Mouse (Mus musculus) hindbrain, embryonic 10.5 days (tissue): ENCODE data around the gene Krt36. TPM values are rescaled to one million over a fixed set of nuclear protein-coding genes. Genes with fewer than 3 reads are reported as not detected.

Source experiments
- DNase-seq: peaks from one replicate; pipeline ENCODE4 v3.0.0-alpha.2; 2017; ENCODE audit warnings: low spot score
- H3K27ac ChIP-seq: fragments of 300-500 bp; sonication (generic); 2 replicates; pipeline ENCODE4 v1.5.1; 2016; ENCODE audit warnings: mild to moderate bottlenecking, moderate library complexity
- H3K27me3 ChIP-seq: fragments of 300-500 bp; sonication (generic); 2 replicates; pipeline ENCODE4 v1.6.1; 2016; ENCODE audit warnings: mild to moderate bottlenecking; ENCODE audit not compliant: poor library complexity, insufficient read depth, severe bottlenecking
- H3K36me3 ChIP-seq: fragments of 300-500 bp; sonication (generic); 2 replicates; pipeline ENCODE4 v1.6.1; 2016; ENCODE audit warnings: mild to moderate bottlenecking, moderate library complexity
- H3K4me1 ChIP-seq: fragments of 300-500 bp; sonication (generic); replicated peaks from 2 replicates; pipeline ENCODE4 v1.6.1; 2016; ENCODE audit warnings: mild to moderate bottlenecking
- H3K4me3 ChIP-seq: fragments of 300-500 bp; sonication (generic); 2 replicates; pipeline ENCODE4 v1.5.1; 2016; ENCODE audit warnings: mild to moderate bottlenecking, moderate library complexity
- H3K9me3 ChIP-seq: fragments of 300-500 bp; sonication (generic); 2 replicates; pipeline ENCODE4 v1.6.1; 2016; ENCODE audit warnings: mild to moderate bottlenecking, moderate library complexity
- WGBS: fragments of 180-500 bp; shearing (Covaris S2); methylation state at CpG from one replicate; pipeline ENCODE4 v1.1.7; 2016; 5-methylcytosine and 5-hydroxymethylcytosine counted together
- polyA plus RNA-seq: library from polyadenylated mRNA; unstranded; fragments of >200 nt; fragmentation: Nextera tagmentation; extraction: Ambion mirVana; gene quantifications from 2 replicates; pipeline ENCODE4 v1.2.1, GENCODE M21; 2016

Krt36 gene
- polyA plus RNA-seq, 1 experiment from 2014 or later = not detected

- H3K27me3 ChIP-seq = no peaks in the 10 kb centered on the region
- H3K27ac ChIP-seq = no peak within 1 kb of the TSS
- no peaks in the 10 kb centered on the region for H3K36me3 ChIP-seq
- no peak for DNase-seq
- no peaks in the 10 kb centered on the region for H3K9me3 ChIP-seq
- 87% methylated on average over 3 of the region's 3 CpGs for WGBS
- no peak within 1 kb of the TSS for H3K4me3 ChIP-seq
- no peaks in the 10 kb centered on the region for H3K4me1 ChIP-seq
Measured at GRCm38 (mm10) chr11:100121466-100121865, 16.0 kb upstream of the Krt36 start, which contains the start of gene Krt13. Gene Krt13, minus strand, starts transcription at chr11:100121566.

GRCm38 (mm10) chr11:100120331-100120730 is 14.9 kb upstream of the Krt36 start:
- no peak for DNase-seq
- no peaks in the 10 kb centered on the region for H3K9me3 ChIP-seq
- no peak overlapping the region for H3K4me3 ChIP-seq
- H3K4me1 ChIP-seq = peaks cover 7% of the 10 kb centered on the region; the same call in 1 of the 2 replicates
- WGBS = 91% methylated on average over 5 of the region's 5 CpGs
- no peaks in the 10 kb centered on the region for H3K36me3 ChIP-seq
- H3K27ac ChIP-seq = no peak overlapping the region
- H3K27me3 ChIP-seq = no peaks in the 10 kb centered on the region

- WGBS = 57% methylated on average over 2 of the region's 2 CpGs
- H3K36me3 ChIP-seq = no peaks in the 10 kb centered on the region
- peaks cover 14% of the 10 kb centered on the region; the same call in 1 of the 2 replicates for H3K4me1 ChIP-seq
- no peak for DNase-seq
- no peaks in the 10 kb centered on the region for H3K9me3 ChIP-seq
- no peak overlapping the region for H3K27ac ChIP-seq
- no peak overlapping the region for H3K4me3 ChIP-seq
- no peaks in the 10 kb centered on the region for H3K27me3 ChIP-seq
Measured at GRCm38 (mm10) chr11:100113742-100114029, 8.3 kb upstream of the Krt36 start.

DNA sequence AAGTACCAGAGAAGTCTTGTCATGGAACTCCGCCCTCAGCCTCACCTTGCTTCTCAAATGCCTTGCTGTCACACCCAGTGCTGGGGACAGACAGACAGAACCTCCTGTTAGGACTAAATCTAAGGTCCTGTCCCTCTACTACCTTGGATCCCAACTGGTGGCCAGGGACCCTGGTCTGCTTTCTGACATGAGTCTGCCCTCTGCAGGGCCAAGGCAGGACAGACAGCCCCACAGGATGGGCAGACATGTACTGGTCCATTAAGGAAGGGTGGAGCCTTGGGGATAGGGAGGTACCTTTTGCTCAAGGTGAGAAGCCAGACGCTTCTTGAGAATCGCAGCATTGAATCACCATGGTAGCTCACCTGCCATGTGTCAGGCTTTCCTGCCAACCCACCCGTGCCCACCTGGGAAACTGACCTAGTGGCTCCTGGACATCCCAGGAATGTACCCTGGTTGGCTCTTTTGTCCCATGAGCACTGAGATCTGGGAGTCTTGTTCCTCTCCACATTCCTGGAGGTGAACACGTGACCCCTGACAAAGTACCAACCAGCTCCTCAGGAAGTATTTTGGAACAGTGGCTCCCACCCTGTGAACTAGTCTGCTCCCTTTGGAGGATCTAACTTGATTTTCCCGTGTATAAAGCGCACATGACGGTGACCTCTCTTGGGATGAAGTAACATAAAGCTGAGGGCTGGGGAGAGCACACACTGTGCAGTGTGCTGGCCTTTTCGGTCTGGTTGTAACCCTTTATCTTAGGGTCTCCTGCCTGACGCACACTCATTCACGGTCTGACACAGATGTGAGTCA is 7.7 kb upstream of the Krt36 start:
- Histone ChIP-seq H3K4me1 (peaks cover 14% of the 10 kb centered on the region; the same call in 1 of the 2 replicates), H3K36me3 (no peaks in the 10 kb centered on the region), H3K9me3 (no peaks in the 10 kb centered on the region), H3K4me3 (no peak overlapping the region), H3K27ac (no peak overlapping the region), H3K27me3 (no peaks in the 10 kb centered on the region)
- 75% methylated on average over 11 of the region's 11 CpGs for WGBS
- DNase-seq = no peak

GRCm38 (mm10) chr11:100102693-100103429 is 2.6 kb downstream of the Krt36 start:
- 64% methylated on average over 15 of the region's 15 CpGs for WGBS
- no peaks in the 10 kb centered on the region for H3K27me3 ChIP-seq
- no peaks in the 10 kb centered on the region for H3K9me3 ChIP-seq
- H3K27ac ChIP-seq = no peak overlapping the region
- no peaks in the 10 kb centered on the region for H3K36me3 ChIP-seq
- no peak overlapping the region for H3K4me3 ChIP-seq
- no peak for DNase-seq
- peaks cover 16% of the 10 kb centered on the region for H3K4me1 ChIP-seq

- Histone ChIP-seq H3K27me3 (no peaks in the 10 kb centered on the region), H3K4me3 (no peak overlapping the region), H3K4me1 (peaks cover 19% of the 10 kb centered on the region), H3K36me3 (no peaks in the 10 kb centered on the region), H3K9me3 (no peaks in the 10 kb centered on the region), H3K27ac (no peak overlapping the region)
- DNase-seq = no peak
- 90% methylated on average over 4 of the region's 4 CpGs for WGBS
Measured at GRCm38 (mm10) chr11:100100391-100100790, 5.0 kb downstream of the Krt36 start.

GRCm38 (mm10) chr11:100097819-100098218 is 7.6 kb downstream of the Krt36 start:
- Histone ChIP-seq H3K4me3 (no peak overlapping the region), H3K9me3 (no peaks in the 10 kb centered on the region), H3K4me1 (peaks cover 15% of the 10 kb centered on the region), H3K36me3 (no peaks in the 10 kb centered on the region), H3K27ac (no peak overlapping the region), H3K27me3 (no peaks in the 10 kb centered on the region)
- no peak for DNase-seq
- WGBS = 70% methylated on average over 9 of the region's 9 CpGs

DNA sequence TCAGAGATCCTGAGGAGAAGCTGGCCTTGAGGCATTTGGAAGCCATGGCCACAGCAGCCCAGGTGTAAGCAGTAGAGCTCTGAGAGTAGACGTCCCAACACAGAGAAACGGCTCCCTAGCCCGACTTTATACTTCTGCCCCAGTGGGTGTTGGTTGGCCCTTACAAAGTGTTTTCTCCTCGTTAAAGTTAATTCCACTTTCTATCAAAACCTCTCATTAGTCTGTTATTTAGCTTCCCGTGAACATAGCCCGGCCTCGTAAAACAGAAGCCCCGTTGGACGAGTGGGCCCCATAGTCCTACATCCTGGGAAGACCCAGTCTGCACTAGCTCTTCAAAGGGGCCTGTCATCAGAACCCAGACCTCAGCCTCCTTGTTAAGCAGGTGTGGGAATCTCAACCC is 9.3 kb downstream of the Krt36 start, which contains the start of gene Krt35:
Gene Krt35 (minus strand): TSS at position 101 of the 400 bp plus-strand sequence.
- H3K36me3 ChIP-seq = no peaks in the 10 kb centered on the region
- WGBS = 92% methylated on average over 9 of the region's 9 CpGs
- no peak within 1 kb of the TSS for H3K27ac ChIP-seq
- peaks cover 15% of the 10 kb centered on the region for H3K4me1 ChIP-seq
- no peak for DNase-seq
- H3K9me3 ChIP-seq = no peaks in the 10 kb centered on the region
- no peak within 1 kb of the TSS for H3K4me3 ChIP-seq
- H3K27me3 ChIP-seq = no peaks in the 10 kb centered on the region

DNA sequence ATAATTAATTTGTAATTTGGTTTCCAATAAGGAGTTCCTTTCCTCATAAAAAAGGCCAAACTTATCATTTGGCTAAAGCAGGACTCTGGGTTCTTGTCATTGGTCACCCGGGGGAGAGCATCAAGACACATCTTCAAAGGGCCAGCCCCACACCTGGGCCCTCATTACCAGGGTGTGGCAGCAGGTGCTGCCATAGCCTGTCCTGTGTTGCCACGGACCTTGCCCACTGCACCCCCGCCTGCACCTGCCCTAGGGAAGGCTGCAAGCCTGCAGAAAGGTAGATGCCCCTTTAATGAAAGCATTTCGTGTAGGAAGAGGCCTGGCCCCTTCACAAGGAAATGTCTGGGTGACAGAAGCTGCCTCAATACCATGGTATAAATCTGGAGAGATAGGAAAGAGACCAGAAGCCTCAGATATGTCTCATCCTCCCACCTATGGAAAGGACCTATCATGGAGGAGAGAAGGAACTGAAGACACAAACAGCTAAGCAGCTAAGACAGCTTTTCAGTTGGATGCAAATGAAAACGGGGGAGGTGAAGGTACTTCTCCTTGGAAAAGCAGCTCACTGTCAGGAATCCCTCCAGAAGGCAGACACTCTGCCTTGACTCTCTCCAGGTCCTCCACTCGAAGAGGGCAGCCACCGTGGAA is 16.9 kb downstream of the Krt36 start:
- Histone ChIP-seq H3K27ac (no peak overlapping the region), H3K4me1 (no peaks in the 10 kb centered on the region), H3K9me3 (peaks cover 3% of the 10 kb centered on the region; the same call in 1 of the 2 replicates), H3K36me3 (no peaks in the 10 kb centered on the region), H3K4me3 (no peak overlapping the region), H3K27me3 (no peaks in the 10 kb centered on the region)
- 74% methylated on average over 7 of the region's 7 CpGs for WGBS
- DNase-seq = no peak

DNA sequence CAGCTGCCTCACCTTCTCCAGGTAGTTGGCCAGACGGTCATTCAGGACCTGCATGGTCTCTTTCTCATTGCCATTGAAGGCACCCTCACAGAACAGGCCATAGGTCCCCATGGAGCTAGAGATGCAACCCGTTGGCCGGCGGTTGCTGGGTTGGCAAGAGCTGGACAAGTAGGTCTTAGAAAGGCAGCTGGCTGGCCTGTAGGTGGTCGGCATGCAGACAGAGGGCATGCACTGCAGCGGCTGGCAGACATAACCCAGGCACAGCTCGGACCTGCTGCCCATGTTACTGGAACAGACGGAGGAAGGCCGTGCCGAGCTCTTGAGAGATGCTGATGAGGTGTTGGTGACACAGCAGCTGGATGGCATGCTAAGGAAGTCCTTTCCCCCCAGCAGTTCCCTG is 17.6 kb downstream of the Krt36 start, which contains the start of gene Krt32:
Gene Krt32 (minus strand): TSS at position 366 of the 400 bp plus-strand sequence.
- Histone ChIP-seq H3K27ac (no peak within 1 kb of the TSS), H3K36me3 (no peaks in the 10 kb centered on the region), H3K9me3 (peaks cover 3% of the 10 kb centered on the region; the same call in 1 of the 2 replicates), H3K4me1 (no peaks in the 10 kb centered on the region), H3K27me3 (no peaks in the 10 kb centered on the region), H3K4me3 (no peak within 1 kb of the TSS)
- 93% methylated on average over 10 of the region's 10 CpGs for WGBS
- no peak for DNase-seq

DNA sequence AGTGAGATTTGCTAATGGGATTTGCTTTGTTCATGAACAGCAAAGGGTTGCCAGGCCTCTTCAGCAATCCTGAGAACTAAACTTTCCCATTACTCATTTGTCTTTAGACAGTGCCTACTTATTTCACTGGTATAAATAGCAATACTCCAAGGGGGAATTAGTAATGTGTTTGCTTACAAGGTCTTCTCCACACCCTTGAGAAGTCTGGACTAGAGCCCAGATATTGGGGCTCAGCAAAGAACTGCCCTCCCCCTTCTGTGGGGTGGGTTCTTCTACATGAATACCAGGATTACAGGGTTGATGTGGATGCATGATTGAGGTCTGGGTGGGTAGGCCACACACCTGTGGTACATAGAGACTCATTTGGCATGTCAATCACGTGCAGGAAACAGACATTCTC is 31.6 kb downstream of the Krt36 start:
- Histone ChIP-seq H3K27ac (no peak overlapping the region), H3K27me3 (no peaks in the 10 kb centered on the region), H3K9me3 (no peaks in the 10 kb centered on the region), H3K4me1 (no peaks in the 10 kb centered on the region), H3K4me3 (no peak overlapping the region), H3K36me3 (no peaks in the 10 kb centered on the region)
- 68% methylated on average over 1 of the region's 1 CpGs for WGBS
- DNase-seq = no peak

DNA sequence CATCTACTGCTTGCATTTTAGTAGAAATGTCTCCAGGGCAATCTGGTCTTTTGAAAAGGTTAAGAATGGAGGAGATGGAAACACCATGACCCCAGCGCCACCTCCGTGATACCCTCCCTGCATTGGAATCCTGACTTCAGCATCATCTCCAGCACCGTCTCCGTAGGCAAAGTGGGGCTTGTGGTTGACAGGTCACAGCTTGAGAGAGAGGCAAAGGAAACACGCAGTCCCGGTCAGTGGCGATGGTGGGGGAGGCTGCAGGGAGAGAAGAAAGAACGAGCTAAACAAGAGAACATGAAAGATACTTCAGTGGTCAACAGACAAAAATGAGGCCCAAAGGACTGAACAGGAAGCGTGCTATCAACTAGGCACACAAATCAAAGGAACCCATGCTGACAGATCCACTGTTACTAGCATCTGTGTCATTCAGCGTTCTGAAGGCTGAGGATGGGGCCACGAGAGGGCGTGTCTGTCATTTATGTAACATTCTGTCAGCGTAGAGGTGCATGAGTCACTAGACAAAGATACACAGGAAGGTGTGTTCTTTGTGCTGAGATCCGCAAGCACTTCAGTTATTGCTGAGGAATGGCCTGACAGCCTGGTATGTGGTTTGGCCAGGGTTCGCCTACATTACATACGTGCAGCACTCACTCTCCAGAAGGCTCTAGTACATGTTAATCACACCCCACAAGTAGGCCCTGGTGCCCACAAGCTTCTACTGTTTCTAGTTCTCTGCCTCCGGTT is 38.0 kb downstream of the Krt36 start:
- no peak for DNase-seq
- Histone ChIP-seq H3K4me1 (no peaks in the 10 kb centered on the region), H3K27ac (no peak overlapping the region), H3K27me3 (no peaks in the 10 kb centered on the region), H3K4me3 (no peak overlapping the region), H3K9me3 (no peaks in the 10 kb centered on the region), H3K36me3 (no peaks in the 10 kb centered on the region)
- 80% methylated on average over 17 of the region's 17 CpGs for WGBS
